ENCODE assay signal across 14 mouse cellular contexts in the genomic region with DNA sequence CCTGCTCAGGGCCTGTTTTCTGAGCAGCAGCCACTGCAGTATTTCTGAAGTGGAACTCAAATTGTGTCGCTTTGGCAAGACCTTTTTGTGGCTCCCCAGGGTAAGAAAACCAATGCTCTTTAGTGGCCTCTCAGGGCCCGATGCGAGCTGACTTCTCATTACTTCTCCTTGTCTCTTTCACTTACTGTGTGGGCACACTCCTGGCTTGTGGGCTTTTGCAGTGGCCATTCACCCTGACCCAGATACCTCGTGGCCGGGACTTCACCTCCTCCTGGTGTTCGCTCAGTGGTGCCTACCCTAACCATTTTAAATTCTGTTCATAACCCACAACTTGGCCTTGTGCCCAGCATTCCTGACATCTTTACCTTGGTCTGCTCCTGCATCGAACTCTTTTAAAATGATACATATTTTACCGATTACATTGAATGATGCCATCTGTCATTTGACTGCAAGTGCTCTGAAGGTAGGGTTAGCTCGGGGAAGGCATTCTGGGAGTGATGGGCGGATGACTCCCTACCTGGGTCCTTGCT.
DNase-seq lines count a peak whose midpoint lies in the region; ATAC-seq lines count a peak whose summit lies in the region.
"Had no signal": no experiment of that assay in that cellular context is flagged by ENCODE, and none has a peak within 500 bp of the region (broad histone marks: within the 10 kb centered on the region; RNA-seq: fewer than 3 reads in every experiment).

No protein-coding gene starts in this region.

- no peak overlapping the region for H3K9ac ChIP-seq in midbrain, embryonic 11.5 days (ENCODE audit: low read length)
- H3K9ac ChIP-seq in embryonic facial prominence, embryonic 13.5 days: no peak overlapping the region
- H3K9ac ChIP-seq: forebrain, embryonic 13.5 days; neural tube, embryonic 12.5 days had no signal

- no peak overlapping the region for H3K27ac ChIP-seq in midbrain, embryonic 11.5 days (ENCODE audit: low read depth, low read length)
- H3K27ac ChIP-seq in midbrain, embryonic 10.5 days (replicated peaks): no peak overlapping the region
- H3K27ac ChIP-seq in embryonic facial prominence, embryonic 13.5 days: peak overlapping the region; percentile 48; the same call in 1 of the 2 replicates
- H3K27ac ChIP-seq: forebrain, embryonic 13.5 days had no signal

- peak; percentile 4 for DNase-seq in heart, postnatal 4 days
- no peak for DNase-seq in heart, postnatal 25 days (ENCODE audit: low spot score)
- DNase-seq in midbrain, embryonic 11.5 days (ENCODE audit: low spot score, missing footprints): peak; percentile 51
- no peak for DNase-seq in midbrain, embryonic 10.5 days (ENCODE audit: low spot score)
- peak; percentile 29 to 45 for DNase-seq in kidney, postnatal 4 days
- DNase-seq in spleen, adult 12 weeks (ENCODE audit: low spot score): no peak
- DNase-seq in cerebellum, adult 18-20 months: no peak
- DNase-seq: adrenal gland, adult 2 months; cerebellum, postnatal 36 days; spleen, adult 18-20 months had no signal

- no peaks in the 10 kb centered on the region for H3K27me3 ChIP-seq in midbrain, embryonic 11.5 days (ENCODE audit: control insufficient read depth, insufficient read depth, low read length)
- no peaks in the 10 kb centered on the region for H3K27me3 ChIP-seq in midbrain, embryonic 10.5 days (ENCODE audit: low read depth, poor library complexity, severe bottlenecking)
- H3K27me3 ChIP-seq in embryonic facial prominence, embryonic 13.5 days: no peaks in the 10 kb centered on the region
- H3K27me3 ChIP-seq: forebrain, embryonic 13.5 days; neural tube, embryonic 12.5 days had no signal

- no peak overlapping the region for H3K4me3 ChIP-seq in midbrain, embryonic 11.5 days (ENCODE audit: low read depth, low read length)
- no peak overlapping the region for H3K4me3 ChIP-seq in midbrain, embryonic 10.5 days
- H3K4me3 ChIP-seq in embryonic facial prominence, embryonic 13.5 days: no peak overlapping the region
- H3K4me3 ChIP-seq: forebrain, embryonic 13.5 days; neural tube, embryonic 12.5 days had no signal

- WGBS in midbrain, embryonic 11.5 days: 91% methylated on average over 10 of the region's 10 CpGs
- 92% methylated on average over 10 of the region's 10 CpGs for WGBS in midbrain, embryonic 10.5 days
- 55% methylated on average over 10 of the region's 10 CpGs for WGBS in embryonic facial prominence, embryonic 13.5 days

- H3K9me3 ChIP-seq in midbrain, embryonic 11.5 days (ENCODE audit: control insufficient read depth, low read length): no peaks in the 10 kb centered on the region
- no peaks in the 10 kb centered on the region for H3K9me3 ChIP-seq in midbrain, embryonic 10.5 days (replicated peaks)
- H3K9me3 ChIP-seq in embryonic facial prominence, embryonic 13.5 days: no peaks in the 10 kb centered on the region
- H3K9me3 ChIP-seq: forebrain, embryonic 13.5 days; neural tube, embryonic 12.5 days had no signal

- peaks cover 9% of the 10 kb centered on the region for H3K4me1 ChIP-seq in midbrain, embryonic 11.5 days (ENCODE audit: control insufficient read depth, insufficient read depth, low read length)
- H3K4me1 ChIP-seq in midbrain, embryonic 10.5 days: peaks cover 30% of the 10 kb centered on the region
- H3K4me1 ChIP-seq in embryonic facial prominence, embryonic 13.5 days: peaks cover 68% of the 10 kb centered on the region

- intact Hi-C loops in heart, postnatal 25 days (cut with DNase I): no loop called here

- no peak overlapping the region for H3K4me2 ChIP-seq in midbrain, embryonic 11.5 days
- no peak overlapping the region for H3K4me2 ChIP-seq in embryonic facial prominence, embryonic 13.5 days
- H3K4me2 ChIP-seq: forebrain, embryonic 13.5 days; neural tube, embryonic 12.5 days had no signal

- no peak for ATAC-seq in midbrain, embryonic 11.5 days (ENCODE audit: low FRiP score)
- no peak for ATAC-seq in embryonic facial prominence, embryonic 13.5 days (ENCODE audit: insufficient number of reproducible peaks, insufficient read depth, low FRiP score, low TSS enrichment, low read depth)
- ATAC-seq: forebrain, embryonic 13.5 days; intestine, embryonic 16.5 days had no signal

- H3K36me3 ChIP-seq in midbrain, embryonic 11.5 days (ENCODE audit: control insufficient read depth, insufficient read depth, low read length): no peaks in the 10 kb centered on the region
- H3K36me3 ChIP-seq in midbrain, embryonic 10.5 days: peaks cover 10% of the 10 kb centered on the region
- no peaks in the 10 kb centered on the region for H3K36me3 ChIP-seq in embryonic facial prominence, embryonic 13.5 days
- H3K36me3 ChIP-seq: neural tube, embryonic 12.5 days had no signal

Comparison
In these comparisons a context has a peak if more than half of its experiments do, and no peak if none do; other contexts are left out.
1. DNase-seq: peak in heart, postnatal 4 days (single experiment), midbrain, embryonic 11.5 days (single experiment) and kidney, postnatal 4 days (2 of 2); none in heart, postnatal 25 days (single experiment), midbrain, embryonic 10.5 days (single experiment), spleen, adult 12 weeks (single experiment) and cerebellum, adult 18-20 months (0 of 2).